Mouse (Mus musculus) embryo, embryonic 11 days (tissue): ENCODE data around the gene Wnt6.
"Not testable (repeated sequence)": the region's sequence is repeated elsewhere in the genome, so short reads cannot be mapped to it uniquely, and the experiment has no call there.

Experiments used
- DNase-seq: peaks from one replicate; pipeline ENCODE4 v3.0.0-alpha.2; 2015

Wnt6 gene

DNA sequence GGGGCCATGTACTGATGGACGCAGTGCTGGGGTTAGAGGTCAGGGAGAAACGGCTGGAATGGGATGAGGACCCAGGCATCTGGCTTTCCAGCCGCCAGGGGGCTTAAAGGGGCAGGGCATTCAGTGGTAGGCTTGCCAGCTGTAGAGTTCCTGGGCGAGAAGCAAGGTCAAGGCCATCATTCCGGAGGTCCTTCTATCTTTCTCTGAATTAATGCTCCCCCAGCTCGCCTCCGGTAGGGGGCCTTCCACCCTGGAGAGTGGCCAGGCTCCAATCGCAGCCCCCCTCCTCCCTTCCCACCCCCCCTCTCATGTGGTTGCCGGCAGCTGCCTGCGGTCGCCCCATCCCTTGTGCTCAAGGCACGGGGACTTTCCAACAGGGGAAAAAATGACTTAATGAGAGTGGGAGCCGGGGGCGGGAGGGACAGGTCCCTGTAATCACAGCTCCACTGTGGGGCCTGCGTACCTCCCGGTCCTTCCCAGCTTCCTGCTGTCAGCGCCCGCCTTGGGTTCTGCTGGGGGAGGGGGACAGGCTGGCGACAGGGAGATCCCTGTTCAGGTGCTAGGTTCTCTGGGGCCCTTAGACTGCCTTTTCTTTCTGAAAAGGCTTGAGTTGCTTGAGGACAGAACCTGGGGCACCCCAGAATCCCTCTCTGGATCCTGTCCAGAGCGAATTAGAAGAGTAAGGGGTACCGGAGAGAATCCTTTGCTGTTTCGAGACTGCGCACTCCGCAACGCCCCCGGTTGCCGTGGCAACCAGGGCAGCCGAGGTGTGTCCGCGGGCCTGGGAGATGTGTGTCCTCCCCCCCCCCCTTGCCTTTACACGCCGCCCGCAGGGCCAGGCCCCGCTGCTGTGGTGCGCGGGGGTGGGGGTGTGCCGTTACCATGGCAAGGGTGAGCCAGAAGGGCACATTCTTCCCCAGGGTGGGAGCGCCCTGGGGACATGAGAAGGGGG, 34.9 kb downstream of the Wnt6 start:
- DNase-seq = peak; percentile 76

DNA sequence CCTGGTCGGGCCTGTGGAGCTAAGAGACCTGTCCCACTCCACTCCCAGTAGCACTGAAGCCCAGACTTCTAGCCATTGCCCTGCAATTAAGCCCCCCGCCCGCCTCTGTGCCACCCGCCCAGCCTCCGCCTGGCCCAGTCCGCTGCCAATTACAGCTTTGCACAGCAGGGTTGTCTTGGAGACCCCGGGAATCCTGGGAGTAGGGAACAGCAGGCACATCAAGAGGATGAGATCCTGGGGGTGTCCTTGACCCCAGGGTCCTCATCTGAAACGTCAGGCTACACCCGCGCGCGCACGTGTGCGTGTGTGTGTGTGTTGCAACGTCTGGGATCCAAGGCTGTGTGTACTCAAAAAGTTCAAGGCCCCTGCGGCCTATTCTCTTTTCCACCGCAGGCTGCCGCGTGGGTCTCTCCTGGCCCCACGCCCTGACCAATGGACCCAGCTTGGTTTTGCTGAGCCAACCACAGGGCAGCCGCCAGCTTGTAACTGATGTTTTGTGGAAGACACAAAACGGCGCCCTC, 35.9 kb downstream of the Wnt6 start:
- no peak for DNase-seq

DNA sequence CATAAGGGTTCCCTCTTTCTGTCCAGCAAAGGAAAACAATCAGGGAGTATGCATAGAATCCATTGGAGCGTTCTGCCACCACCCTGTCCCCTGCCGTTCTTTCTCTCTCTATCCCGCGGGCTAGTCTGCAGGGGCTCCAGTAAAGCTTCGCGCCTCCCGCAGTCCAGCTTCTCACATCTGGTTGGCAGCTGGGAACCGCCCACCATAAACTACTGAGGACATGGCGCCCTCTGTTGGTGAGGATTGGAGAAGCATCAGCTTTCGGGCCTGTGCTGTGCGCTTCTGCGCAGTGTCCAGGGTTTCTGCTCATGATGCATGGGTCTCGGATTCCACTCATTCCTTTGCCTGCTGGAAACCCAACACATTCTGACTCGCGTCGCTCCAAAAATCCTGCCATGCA, 36.4 kb downstream of the Wnt6 start:
- DNase-seq = peak; percentile 94

DNA sequence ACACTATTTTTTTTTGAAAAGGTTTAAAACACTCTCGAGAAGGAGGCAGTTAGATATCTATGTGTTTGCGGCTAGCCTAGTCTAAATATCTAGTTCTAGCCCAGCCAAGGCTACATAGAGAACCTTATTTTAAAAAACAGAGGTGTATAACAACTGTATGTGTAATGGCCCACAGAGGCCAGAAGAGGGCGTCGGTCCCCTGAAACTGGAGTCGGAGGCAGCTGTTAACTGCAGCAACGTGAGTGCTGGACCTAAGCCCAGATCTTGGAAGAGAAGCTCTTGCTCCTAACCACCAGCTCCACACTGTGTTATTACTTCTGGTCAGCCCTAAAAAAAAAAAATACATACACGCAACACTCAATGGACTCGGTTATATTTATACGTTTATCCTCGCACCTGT, 37.3 kb downstream of the Wnt6 start:
- DNase-seq = no peak

DNA sequence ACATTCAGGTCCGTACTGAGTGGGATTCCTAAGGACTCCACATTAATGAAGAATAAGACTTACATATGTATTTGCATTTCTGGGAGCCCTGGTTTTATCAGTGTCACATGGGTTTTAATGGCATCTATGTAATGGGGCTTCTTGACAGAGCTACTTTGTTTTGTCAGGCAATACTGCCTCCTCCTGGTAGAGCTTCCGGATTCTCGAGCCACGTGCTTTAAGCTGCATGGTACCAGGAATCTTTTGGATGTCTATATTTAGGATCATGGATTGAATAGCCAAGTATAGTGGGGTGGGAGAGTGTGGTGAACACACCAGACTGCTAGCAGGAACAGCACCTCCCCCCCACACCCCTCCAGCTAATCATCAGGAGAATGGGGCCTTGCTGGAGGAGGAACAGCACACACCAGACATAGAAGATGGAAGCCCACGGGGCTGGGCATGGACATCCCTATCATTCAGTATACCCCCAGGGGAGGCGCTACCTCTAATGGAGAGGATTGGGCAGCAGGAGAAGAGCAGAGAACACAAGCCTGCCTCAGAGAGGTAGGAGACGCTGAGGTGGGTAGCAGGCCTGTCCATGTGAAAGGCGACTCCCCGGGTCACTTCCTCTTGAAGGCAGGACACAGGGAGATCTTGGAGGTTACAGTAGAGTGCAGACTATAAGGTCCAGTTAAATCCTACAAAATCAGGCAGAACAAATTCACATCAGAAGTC, 43.4 kb downstream of the Wnt6 start:
- DNase-seq = no peak

DNA sequence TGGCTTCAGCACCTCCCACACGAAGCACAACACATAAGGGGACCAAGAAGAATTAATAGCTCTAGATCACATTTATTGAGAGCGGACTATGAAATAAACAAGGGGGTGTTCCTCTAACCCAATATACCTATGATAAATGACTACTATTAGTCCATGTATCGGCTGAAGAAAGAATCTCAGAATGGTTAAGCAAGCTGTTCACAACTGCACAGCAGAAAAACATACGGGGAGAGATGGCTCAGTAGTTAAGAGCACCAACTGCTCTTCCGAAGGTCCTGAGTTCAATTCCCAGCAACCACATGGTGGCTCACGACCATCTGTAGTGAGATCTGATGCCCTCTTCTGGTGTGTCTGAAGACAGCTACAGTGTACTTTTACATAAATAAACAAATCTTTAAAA, 44.3 kb downstream of the Wnt6 start:
- DNase-seq = not testable (repeated sequence)

DNA sequence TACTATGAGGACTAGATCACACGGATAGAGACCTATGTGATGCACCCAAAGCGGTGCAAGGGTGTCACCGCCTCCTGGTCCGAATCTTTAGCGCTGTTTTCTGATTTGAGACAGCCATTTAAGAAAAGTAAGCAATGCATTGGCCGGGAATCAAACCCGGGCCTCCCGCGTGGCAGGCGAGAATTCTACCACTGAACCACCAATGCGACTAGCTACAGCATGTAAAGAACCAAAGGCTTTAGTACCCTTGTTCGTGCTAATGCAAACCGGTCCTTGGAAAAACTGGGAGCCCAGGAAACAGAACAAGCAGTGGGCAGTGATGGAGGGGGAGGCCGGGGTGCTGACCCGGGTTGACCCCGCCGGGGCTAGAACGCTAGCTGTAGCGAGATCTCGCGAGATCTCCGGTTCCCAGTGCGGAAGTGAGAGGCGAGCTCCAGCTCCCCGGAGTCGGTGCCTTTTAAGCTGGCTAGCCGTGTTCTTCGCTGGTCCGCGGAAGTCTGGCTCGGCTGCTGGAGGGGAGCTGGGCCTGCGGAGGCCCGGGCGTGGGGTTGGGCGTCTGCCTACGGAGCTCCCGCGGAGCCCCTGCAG, 45.0 kb downstream of the Wnt6 start:
- peak; percentile 96 for DNase-seq

DNA sequence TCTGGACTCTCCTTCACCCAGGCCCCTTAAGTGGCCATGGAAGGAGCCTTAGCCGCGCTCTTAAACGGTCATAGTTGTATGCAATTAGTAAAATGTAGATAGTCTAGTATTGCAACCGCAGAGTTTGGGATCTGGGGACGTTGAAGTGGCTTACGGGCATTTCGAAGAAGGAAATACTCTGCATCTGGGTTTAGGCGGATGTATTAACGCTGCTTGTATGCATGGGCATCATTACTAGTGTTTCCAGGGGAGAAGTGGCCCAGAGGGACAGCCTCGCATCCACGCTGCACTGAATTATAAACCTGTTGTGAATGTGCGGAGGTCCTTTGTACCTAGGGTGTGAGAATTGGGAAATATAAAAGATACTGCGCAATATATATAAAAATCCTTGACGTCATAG, 45.5 kb downstream of the Wnt6 start:
- DNase-seq = peak; percentile 39

DNA sequence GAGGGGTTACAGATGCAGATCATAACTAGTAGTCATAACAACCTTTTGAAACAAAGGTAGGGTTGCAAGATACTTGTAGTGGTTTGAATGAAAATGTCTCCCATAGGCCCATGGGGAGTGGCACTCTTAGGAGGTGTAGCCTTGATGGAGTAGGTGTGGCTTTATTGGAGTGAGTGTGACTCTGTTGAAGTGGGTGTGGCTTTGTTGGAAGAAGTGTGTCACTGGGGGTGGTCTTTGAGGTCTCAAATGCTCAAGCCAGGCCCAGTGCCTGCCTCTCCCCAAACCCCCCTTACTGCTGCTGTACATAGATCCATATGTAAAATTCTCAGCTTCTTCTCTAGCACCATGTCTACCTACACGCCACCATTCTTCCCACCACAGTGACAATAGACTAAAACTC, 46.8 kb downstream of the Wnt6 start:
- DNase-seq = no peak

DNA sequence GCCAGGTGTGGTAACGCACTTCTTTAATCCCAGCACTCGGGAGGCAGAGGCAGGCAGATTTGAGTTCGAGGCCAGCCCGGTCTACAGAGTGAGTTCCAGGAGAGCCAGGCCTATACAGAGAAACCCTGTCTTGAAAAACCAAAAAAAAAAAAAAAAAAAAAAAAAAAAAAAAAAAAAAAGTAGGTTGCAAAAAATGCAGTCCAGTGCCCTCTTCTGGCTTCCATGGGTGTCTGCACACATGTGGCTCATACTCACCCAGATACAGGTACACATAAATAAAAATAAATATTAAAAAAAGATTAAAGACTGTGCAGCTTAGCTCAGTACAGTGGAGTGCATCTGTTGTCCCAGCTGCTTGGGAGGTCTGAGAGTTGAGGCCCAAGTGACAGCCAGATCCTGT, 51.9 kb downstream of the Wnt6 start:
- DNase-seq = not testable (repeated sequence)

DNA sequence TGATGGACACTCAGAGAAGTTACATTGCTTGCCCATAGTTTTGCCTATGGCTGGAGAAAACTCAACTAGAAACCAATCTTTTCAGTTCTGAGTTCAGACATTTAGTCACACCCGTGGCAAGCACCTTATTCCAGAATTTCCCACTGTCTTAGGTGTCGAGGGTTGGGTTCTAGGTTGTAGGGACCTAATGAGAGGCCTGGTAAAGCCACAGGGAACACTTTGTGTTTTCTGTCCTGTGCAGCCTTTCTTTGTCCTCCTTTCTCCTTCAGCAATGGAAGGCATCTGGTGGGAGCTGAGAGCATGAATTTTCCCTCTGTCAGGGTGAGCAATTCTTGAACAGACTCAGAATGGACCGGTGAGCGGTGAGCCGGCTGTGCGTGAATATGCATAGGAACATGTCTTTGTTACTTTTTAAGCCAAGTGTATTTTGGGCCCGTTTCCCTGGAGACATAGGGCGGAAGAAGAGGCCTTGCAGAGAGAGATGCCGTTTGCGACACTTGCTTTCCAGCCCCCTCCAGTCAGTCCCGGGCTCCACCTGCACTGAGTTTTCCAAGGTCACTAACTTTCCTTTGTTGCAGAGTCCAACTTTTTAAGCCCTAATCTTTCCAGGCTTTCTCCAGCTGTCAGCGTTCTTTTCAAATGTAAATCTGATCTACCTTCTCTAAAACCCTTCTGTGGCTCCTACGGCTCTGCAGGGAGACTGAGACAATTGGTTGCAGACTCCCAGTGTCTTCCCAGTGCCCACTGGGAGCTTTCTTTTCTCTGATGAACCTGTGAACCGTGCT, 53.0 kb downstream of the Wnt6 start:
- peak; percentile 76 for DNase-seq

DNA sequence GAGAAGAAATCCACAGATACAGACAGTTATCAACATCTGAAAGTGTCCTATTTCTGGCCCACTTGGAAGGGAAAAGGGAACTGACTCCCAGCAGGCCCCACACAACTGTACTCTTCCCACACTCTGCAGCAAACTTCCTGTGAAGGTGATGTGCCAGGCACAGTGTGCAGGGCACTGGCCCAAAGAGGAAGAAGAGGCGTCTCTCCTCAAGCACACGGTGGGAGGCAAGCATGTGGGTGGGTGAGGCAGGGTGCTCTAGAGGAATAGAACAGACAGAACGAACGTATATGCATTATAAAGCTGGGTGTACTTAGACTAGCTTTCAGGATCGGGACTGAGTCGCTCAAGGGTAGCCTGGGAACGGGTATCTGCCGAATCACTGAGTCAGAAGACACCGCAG, 58.4 kb downstream of the Wnt6 start:
- no peak for DNase-seq

DNA sequence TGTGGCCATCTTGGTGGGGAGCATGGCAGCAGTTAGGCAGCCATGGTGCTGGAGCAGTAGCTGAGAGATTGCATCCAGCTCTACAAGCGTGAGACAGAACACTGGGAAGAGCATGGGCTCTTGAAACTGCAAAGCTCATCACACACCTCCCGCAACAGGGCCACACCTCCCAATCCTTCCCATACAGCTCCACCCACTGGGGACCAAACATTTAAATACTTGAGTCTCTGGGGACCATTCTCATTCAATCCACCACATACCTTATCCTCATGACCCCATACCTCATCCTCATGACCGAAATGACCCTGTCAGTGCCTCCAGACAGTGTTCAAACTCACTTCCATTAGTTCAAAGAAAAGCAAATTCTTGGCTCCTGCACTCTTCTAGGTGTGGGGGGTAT, 61.6 kb downstream of the Wnt6 start:
- no peak for DNase-seq
